Mouse (Mus musculus): ENCODE data around the gene Thyn1. TPM values are rescaled to one million over a fixed set of nuclear protein-coding genes. Genes with fewer than 3 reads are reported as not detected.

The Thyn1 gene
- polyA plus RNA-seq, 1 experiment, result 2.1 TPM

DNA sequence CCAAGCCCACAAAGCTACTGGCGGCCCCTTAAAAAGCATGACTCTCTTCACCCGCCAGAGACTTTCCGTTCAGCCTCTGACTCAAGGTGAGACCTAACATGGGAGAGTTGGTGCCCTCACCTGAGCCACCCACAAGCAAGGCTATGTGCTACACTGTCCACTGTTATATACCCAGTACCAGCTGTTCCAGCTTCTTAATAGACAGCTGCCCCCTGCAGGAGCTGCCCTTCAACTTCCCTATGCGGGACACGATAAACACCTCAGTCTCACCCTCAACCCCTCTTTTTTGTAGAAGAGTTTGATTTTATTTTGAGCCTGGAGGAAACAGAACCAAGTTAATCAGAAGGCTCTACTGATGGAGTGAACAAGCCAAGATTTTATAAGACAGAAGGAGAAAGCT, 7.4 kb downstream of the Thyn1 start:
- TF ChIP-seq CTCF (IDR thresholded peaks at IDR 0.05; ENCODE audit: extremely low read depth, insufficient read length, insufficient replicate concordance, low read depth, low read length) (no peak), POLR2A (IDR thresholded peaks at IDR 0.05; ENCODE audit: low read depth, low read length) (no peak)
- Histone ChIP-seq H3K4me1 (ENCODE audit: control insufficient read depth, insufficient read depth, insufficient read length, low read length) (no peaks in the 10 kb centered on the region), H3K36me3 (ENCODE audit: control insufficient read depth, insufficient read depth, low read length) (peaks cover 52% of the 10 kb centered on the region), H3K4me3 (ENCODE audit: low read depth, low read length) (no peak overlapping the region), H3K27me3 (ENCODE audit: control insufficient read depth, insufficient read depth, low read length) (no peaks in the 10 kb centered on the region), H3K27ac (ENCODE audit: insufficient read depth, low read depth, low read length) (no peak overlapping the region)
- WGBS, result 89% methylated on average over 5 of the region's 5 CpGs

DNA sequence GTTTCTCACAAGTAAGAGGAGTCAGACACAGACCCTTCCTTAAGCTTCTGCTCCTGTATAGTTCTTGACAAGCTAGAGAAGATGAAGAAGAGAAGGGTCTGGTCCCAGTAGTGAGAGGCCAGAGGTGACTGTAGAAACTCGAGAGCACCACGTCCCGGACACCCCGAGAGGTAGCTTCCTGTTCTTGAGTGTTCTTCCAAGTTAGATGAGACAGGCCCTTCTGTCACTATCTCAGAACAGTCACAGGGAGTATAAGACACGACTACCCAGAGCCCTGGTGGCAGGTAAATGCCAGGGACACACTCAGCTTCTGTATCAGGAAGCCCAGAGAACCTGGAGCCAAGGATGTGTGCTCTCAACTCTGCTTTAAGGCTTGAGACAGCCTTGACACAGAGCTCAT, 9.7 kb downstream of the Thyn1 start:
- Histone ChIP-seq H3K27me3 (ENCODE audit: control insufficient read depth, insufficient read depth, low read length) (no peaks in the 10 kb centered on the region), H3K4me3 (ENCODE audit: low read depth, low read length) (no peak overlapping the region), H3K27ac (ENCODE audit: insufficient read depth, low read depth, low read length) (no peak overlapping the region), H3K36me3 (ENCODE audit: control insufficient read depth, insufficient read depth, low read length) (peaks cover 63% of the 10 kb centered on the region), H3K4me1 (ENCODE audit: control insufficient read depth, insufficient read depth, insufficient read length, low read length) (no peaks in the 10 kb centered on the region)
- 79% methylated on average over 5 of the region's 5 CpGs for WGBS
- no peak for TF ChIP-seq CTCF (IDR thresholded peaks at IDR 0.05; ENCODE audit: extremely low read depth, insufficient read length, insufficient replicate concordance, low read depth, low read length)
- TF ChIP-seq POLR2A (IDR thresholded peaks at IDR 0.05; ENCODE audit: low read depth, low read length), result no peak

DNA sequence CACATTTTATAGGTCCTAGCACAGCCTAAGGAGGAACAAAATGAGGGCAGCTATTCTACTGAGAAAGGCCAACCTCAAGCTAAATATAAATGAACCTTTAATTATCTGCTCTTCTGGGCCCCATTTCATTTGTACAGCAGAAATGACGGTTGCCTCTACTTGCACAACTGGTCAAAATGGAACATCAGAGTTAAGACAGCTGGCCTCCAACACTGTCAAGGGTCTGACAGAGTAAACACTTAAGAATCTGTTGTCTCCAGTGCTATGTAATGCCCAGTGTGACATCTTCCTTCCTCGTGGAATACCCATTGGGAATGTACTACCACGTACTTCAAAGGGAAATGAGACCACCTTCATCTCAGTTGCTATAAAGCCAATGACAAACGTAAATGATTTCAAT, 12.1 kb downstream of the Thyn1 start:
- Histone ChIP-seq H3K36me3 (ENCODE audit: control insufficient read depth, insufficient read depth, low read length) (peaks cover 61% of the 10 kb centered on the region), H3K4me1 (ENCODE audit: control insufficient read depth, insufficient read depth, insufficient read length, low read length) (no peaks in the 10 kb centered on the region), H3K27ac (ENCODE audit: insufficient read depth, low read depth, low read length) (no peak overlapping the region), H3K4me3 (ENCODE audit: low read depth, low read length) (no peak overlapping the region), H3K27me3 (ENCODE audit: control insufficient read depth, insufficient read depth, low read length) (no peaks in the 10 kb centered on the region)
- TF ChIP-seq CTCF (IDR thresholded peaks at IDR 0.05; ENCODE audit: extremely low read depth, insufficient read length, insufficient replicate concordance, low read depth, low read length), result no peak
- TF ChIP-seq POLR2A (IDR thresholded peaks at IDR 0.05; ENCODE audit: low read depth, low read length), result no peak
- 86% methylated on average over 4 of the region's 4 CpGs for WGBS

DNA sequence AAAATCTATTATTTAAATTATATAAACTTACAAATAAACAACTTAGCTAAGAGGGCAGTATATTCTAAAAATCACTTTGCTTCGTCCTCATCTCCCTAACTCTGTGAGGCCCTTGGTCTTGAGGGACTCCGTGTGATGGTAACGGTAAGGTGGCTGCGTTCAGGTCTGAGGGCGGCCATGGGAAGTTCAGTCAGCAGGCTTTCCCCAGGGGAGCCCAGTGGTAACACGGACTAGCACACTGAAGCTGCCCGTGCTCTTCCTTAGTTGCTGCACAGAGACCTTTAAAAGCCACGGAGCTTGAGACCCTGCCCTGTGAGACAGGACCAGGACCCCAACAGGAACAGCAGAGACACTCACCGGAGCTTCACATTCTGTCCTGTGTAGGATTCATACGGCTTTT, 19.5 kb downstream of the Thyn1 start:
- H3K4me3 ChIP-seq (ENCODE audit: low read depth, low read length), result no peak overlapping the region
- WGBS, result 94% methylated on average over 10 of the region's 10 CpGs
- peaks cover 36% of the 10 kb centered on the region for H3K36me3 ChIP-seq (ENCODE audit: control insufficient read depth, insufficient read depth, low read length)
- H3K27me3 ChIP-seq (ENCODE audit: control insufficient read depth, insufficient read depth, low read length), result no peaks in the 10 kb centered on the region
- TF ChIP-seq CTCF (IDR thresholded peaks at IDR 0.05; ENCODE audit: extremely low read depth, insufficient read length, insufficient replicate concordance, low read depth, low read length) (no peak), POLR2A (IDR thresholded peaks at IDR 0.05; ENCODE audit: low read depth, low read length) (no peak)
- no peaks in the 10 kb centered on the region for H3K4me1 ChIP-seq (ENCODE audit: control insufficient read depth, insufficient read depth, insufficient read length, low read length)
- H3K27ac ChIP-seq (ENCODE audit: insufficient read depth, low read depth, low read length), result no peak overlapping the region

DNA sequence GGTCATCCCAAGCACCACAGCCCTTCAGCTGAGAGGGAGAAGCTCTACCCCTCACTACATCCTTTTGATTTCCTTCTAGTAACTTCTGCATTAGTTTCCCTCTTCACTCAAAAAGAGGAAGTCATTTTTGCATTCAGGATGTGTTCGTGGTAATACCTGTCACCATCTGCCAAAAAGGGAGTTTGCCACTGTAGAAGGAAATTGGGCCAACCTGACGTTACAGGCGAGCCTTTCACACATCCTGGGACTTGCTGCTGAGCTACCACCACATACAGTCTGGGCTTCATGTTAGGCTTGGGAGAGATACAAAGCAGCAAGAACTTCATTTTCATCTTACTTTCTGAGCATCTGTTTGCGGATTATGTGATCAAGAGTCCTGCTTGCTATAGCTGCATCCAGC, 24.2 kb downstream of the Thyn1 start:
- peaks cover 10% of the 10 kb centered on the region for H3K4me1 ChIP-seq (ENCODE audit: control insufficient read depth, insufficient read depth, insufficient read length, low read length)
- WGBS, result 76% methylated on average over 4 of the region's 4 CpGs
- H3K27ac ChIP-seq (ENCODE audit: insufficient read depth, low read depth, low read length), result no peak overlapping the region
- TF ChIP-seq POLR2A (IDR thresholded peaks at IDR 0.05; ENCODE audit: low read depth, low read length), result no peak
- TF ChIP-seq CTCF (IDR thresholded peaks at IDR 0.05; ENCODE audit: extremely low read depth, insufficient read length, insufficient replicate concordance, low read depth, low read length), result no peak
- H3K4me3 ChIP-seq (ENCODE audit: low read depth, low read length), result no peak overlapping the region
- H3K27me3 ChIP-seq (ENCODE audit: control insufficient read depth, insufficient read depth, low read length), result no peaks in the 10 kb centered on the region
- peaks cover 8% of the 10 kb centered on the region for H3K36me3 ChIP-seq (ENCODE audit: control insufficient read depth, insufficient read depth, low read length)

DNA sequence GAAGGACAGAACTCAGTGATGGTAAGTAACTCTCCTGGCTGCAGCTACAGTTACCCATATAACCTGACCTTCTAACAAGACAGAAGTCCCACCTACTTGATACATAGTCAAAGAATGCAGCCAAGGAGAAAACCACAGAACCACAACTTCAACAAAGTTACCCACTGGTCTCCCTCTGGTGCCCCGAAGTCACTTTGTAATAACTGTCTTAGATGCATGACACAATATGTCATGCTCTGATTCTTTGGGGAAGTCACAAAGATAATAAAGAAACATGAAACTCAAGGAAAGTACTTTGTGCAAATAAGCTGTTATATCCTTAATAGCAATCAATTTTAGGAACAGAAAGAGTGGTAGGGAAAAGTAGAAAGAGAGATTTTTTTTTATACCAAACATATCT, 27.2 kb downstream of the Thyn1 start:
- no peaks in the 10 kb centered on the region; the same call in 1 of the 2 replicates for H3K36me3 ChIP-seq (ENCODE audit: control insufficient read depth, insufficient read depth, low read length)
- TF ChIP-seq POLR2A (IDR thresholded peaks at IDR 0.05; ENCODE audit: low read depth, low read length) (no peak), CTCF (IDR thresholded peaks at IDR 0.05; ENCODE audit: extremely low read depth, insufficient read length, insufficient replicate concordance, low read depth, low read length) (no peak)
- no peak overlapping the region for H3K27ac ChIP-seq (ENCODE audit: insufficient read depth, low read depth, low read length)
- WGBS, result 45% methylated on average over 1 of the region's 1 CpGs
- H3K27me3 ChIP-seq (ENCODE audit: control insufficient read depth, insufficient read depth, low read length), result no peaks in the 10 kb centered on the region
- no peak overlapping the region for H3K4me3 ChIP-seq (ENCODE audit: low read depth, low read length)
- H3K4me1 ChIP-seq (ENCODE audit: control insufficient read depth, insufficient read depth, insufficient read length, low read length), result peaks cover 10% of the 10 kb centered on the region

DNA sequence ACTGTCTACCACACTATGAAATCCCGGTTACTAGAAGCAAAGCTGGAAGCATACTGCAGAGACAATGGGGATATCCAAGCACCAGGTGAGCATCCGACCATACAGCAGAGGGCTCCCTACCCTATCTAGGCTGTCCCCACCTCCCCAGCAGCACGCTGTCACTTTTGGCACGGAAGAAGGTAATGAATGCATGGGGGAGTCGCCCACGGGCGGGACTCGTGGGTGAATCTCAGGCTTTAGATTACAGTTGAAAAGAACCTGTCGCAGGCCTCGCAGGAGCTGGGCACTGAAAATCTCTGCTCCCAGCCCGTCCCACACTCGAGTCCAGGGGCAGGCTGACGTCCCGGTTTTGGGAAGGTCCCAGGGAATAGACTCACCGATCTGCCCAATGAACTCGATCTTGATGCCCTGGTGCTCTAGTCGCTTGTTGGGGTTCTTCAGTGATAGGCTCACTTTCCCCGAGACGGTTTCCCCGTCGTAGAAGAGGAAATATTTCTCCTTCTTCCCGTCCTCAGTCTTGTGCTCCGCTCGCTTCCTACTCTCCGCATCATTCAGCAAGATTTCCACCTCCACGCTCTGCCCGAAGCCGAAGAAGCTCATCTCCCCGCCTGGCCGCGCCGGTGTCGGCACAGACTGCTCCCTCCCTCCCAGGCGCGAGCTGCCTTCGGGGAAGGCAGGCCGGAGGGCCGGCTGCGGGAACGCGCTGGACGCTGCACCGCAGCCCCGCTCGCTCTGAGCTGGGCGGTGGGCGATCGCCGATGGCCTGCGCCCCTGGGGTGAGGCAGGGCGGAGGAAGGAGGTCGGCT, 29.7 kb downstream of the Thyn1 start:
- Histone ChIP-seq H3K27me3 (ENCODE audit: control insufficient read depth, insufficient read depth, low read length) (no peaks in the 10 kb centered on the region), H3K4me1 (ENCODE audit: control insufficient read depth, insufficient read depth, insufficient read length, low read length) (peaks cover 10% of the 10 kb centered on the region), H3K4me3 (ENCODE audit: low read depth, low read length) (peak overlapping the region; percentile 81), H3K27ac (ENCODE audit: insufficient read depth, low read depth, low read length) (peak overlapping the region; percentile 46), H3K36me3 (ENCODE audit: control insufficient read depth, insufficient read depth, low read length) (no peaks in the 10 kb centered on the region)
- under 1% methylated on average over 52 of the region's 52 CpGs for WGBS
- TF ChIP-seq POLR2A (IDR thresholded peaks at IDR 0.05; ENCODE audit: low read depth, low read length), result no peak; the same call in 1 of the 2 replicates
- TF ChIP-seq CTCF (IDR thresholded peaks at IDR 0.05; ENCODE audit: extremely low read depth, insufficient read length, insufficient replicate concordance, low read depth, low read length), result peak; percentile 40; the same call in 1 of the 2 replicates

Data from small intestine, adult 2 months (tissue).